Mouse (Mus musculus): ENCODE measurements around the gene Tnfrsf12a. TPM values are rescaled to one million over a fixed set of nuclear protein-coding genes. Genes with fewer than 3 reads are reported as not detected.

Tnfrsf12a gene
- polyA plus RNA-seq (2015; fragmentation: Nextera tagmentation; extraction: Ambion mirVana), result 3.4 and 4.0 TPM in 2 replicates

DNA sequence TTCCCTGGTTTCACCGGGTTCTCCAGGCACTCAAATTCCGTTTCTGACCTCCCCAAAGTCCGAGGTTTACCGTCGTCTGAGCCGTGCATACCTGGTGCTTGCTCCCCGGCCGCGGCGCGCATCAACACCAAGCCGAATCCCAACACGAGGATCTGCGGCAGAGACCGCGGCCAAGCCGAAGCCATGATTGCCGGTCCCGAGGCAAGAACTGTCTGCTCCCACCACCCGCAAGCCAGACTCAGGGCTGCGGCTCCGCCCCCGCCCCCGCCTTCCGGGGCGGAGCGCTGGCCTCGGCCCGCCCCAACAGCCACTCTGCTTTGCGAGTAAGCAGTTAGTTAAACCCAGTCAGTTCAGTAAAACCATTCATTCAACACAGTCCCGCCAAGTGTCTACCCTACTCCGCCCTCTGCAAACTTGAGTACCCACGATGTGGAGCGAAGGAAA lies at the start of gene Tnfrsf12a:
Gene Tnfrsf12a, minus strand, starts transcription at position 233 of the 444 bp plus-strand sequence.

DNA sequence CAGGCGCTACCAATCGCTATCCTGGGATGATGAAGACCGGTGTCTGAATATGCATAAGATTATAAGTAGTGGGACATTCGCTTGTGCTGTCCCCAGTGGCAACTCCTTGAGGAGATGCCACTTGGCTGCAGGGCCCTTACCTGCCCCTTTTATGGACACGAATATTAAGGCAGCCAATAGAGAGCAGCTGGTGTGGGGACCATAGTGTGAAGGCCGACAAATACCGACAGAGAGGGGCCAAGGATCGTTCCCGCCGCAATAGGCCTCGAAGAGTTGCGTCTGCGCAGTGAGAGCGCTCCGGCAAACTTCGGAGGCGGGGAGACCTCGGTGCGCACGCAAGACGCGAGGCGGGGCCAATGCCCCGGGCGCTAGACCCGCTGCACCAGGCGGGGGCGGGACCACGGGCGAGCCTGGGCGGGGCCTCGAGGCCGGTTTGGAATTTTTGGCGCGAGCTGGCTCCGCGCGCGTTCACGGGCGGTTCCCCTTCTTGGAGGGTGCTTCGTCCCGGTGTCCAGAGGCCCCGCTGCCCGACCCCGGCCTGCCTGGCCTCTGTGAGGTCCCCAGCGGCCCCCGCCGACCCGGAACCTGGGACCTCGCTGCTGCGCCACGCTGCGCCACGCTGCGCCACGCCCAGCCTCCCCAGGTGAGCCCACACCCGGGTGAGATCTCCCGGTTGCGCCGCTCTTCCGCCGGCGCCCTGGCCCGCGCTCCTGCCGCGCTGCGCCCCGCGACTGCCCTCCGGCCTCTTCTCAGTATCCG lies 48.9 kb upstream of the Tnfrsf12a start, which contains the start of gene Pkmyt1:
Gene Pkmyt1, plus strand, starts transcription at position 338 of the 759 bp plus-strand sequence.

DNA sequence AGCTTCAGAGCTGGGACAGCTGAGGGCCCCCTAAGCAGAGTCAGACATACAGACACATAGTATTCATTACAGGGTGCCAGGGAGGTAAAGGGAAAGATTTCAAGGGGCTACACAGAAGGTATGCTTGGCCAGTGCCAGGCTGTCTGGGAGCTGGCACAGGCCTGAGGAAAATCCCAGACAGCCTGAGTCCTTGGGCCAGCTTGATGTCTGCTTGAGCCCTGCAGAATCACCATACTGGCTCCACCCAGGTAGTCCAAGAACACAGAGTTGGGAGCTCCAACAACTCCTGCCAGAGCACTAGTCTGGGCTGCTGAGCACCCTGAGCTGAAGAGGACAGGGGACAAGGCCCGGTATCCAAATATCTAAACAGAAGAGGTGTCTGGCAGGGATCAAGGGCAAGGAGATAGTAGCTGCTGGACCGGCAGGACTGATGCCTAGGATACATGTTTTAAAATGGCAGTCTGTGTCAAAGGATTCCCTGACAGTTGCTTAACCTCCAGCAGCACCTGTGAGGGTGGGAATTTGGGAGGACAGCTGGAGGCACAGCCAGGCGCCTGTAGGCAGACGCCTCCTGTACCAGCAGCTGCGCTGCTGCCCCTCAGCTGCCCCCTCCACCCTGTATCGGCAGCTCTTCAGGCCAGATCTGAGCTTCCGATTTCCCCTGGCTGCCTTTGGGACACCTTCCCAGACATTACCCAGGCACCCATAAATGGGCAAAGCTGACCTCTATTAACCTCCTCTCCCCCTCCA lies 45.3 kb upstream of the Tnfrsf12a start, which contains the start of gene 1520401A03Rik:
Gene 1520401A03Rik, minus strand, starts transcription at position 408 of the 750 bp plus-strand sequence.

DNA sequence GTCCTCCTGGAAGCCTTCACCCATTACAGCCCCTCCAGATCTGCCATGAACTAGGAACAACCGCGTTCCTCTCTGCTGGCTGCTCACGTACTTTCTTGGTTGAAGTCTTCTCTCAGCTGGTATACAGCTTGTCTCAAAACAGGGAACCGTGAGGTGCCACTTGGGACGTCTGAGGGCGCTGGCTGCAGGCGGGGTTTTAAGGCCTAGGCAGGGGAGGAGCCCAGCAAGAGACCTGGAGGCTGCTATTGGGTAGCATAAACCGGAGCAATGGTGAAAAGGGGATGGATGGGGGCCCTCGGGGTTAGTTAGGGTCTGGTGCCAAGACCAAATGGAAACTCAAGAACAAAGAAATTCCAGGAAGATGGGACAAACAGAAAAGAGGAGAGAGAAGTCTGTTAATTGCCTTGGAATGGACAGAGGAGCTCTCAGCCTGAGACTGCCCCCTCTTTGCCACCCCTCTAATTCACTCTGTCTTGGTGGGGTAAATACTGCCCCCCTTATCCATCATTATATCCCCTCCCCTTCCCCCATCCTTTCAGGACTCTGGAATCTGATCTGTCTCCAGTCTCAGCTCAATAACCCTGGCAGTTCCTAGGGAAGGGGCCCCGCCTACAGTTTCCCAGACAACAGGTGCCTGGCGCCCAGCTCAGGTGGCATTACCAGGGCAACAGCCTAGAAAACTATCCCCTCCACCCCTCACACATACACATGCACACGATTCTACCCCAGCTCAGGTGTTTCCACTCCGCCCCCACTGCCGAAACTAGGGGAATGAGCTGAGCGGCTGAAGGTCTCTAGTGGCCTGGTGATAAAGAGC lies 6.8 kb upstream of the Tnfrsf12a start, which contains the start of gene Cldn9:
Gene Cldn9, minus strand, starts transcription at position 171 of the 817 bp plus-strand sequence.

DNA sequence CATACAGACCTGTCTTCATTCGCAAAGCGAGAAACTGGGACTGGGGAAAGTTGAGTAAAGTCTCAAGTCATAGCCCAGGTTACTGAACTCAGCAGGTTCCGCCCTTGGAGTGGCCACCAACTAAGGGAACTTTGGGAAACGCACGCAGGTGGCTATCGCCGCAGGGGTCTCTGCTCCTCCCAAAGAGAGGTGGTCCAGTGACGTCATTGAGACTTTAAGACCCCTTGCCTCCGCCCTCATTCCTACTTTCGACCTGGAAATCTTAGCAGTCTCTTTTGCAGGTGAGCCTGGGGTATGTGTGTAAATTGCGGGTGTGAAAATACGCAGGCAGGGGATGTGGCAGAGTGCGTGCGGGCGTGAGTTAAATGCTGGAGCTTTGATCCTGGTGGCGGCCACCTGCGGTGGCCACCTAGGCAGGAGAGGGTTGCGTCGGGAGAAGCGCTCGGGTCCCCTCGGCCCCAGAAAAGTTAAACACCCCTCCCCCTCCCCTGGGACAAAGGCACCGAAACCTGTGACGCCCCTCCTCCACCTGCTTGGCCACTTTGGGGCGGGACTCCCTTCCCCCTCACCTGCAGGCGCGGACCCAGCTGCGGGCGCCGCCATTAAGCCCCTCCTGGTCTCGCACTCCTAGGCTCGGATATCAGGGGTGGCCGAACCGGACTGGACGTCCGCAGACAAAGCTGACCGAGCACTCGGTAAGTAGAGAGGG lies 2.0 kb upstream of the Tnfrsf12a start, which contains the start of gene Cldn6:
Gene Cldn6, plus strand, starts transcription at position 123 of the 709 bp plus-strand sequence.

DNA sequence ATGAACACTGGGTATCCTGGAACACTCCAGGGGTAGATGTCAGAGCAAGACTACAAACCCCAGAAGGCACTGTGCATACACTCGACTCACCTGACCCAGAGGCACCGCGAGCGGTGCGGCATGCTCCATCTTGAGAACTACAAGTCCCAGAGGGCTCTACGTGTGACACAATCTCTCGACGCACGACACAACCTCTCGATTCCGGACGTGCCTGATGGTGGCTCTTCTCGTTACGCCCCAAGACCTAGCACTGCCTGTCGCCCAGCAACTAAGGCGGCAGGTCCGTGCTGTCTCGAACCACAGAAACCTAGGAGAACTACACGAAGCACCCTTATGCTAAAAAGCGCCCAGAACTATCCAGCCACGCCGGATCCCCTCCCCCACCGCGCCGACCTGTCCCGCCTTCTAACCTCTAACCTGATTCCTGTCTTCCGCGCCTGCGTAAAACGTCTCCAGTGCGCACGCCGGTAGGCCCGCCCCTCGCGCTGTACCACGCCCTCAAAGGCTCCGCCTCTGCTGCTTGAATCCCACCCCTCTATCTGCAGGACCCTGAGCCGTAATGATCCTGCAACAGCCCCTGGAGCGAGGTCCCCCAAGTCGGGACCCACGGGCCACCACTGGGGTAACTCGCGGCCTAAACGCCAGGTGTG lies 3.7 kb downstream of the Tnfrsf12a start, which contains the start of the genes Hcfc1r1 and Thoc6:
Gene Hcfc1r1, plus strand, starts transcription at position 173 of the 650 bp plus-strand sequence.
Gene Thoc6, minus strand, starts transcription at position 459 of the 650 bp plus-strand sequence.

DNA sequence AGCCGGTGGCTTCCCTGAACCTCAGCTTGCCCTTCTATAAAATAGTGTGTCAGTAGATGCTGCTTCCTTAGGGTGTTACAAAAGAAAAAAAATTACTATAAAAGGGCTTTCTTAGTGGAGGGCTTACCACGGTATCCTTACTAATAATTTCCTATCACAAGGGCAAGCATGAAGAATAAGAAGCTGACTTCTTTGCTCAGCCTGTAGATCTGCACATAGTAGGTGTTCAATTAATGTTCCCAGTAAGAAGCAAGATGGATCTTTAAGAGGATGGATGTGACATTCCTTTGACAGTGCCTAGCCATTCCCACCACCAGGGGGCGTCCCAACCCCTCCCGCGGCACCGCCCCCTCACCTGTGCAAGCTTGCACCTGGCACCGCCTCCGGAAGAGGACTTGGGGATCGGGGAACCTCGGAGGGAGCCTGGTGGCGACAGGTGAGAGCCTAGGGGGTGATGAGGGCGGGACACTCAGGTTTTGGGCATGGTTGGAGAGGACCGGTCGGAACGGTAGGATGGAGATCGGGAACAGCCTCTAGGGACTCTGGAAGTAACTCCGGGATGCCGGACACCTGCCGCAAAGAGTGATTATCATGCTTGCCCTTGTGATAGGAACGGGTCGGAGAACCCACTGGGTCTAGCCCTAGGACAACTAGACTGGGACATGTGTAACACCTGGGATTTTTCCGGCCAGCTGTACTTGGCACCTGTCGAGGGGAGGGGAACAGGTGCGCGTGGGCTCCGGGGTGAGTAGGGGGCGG lies 17.0 kb downstream of the Tnfrsf12a start, which contains the start of gene Bicdl2:
Gene Bicdl2, plus strand, starts transcription at position 390 of the 759 bp plus-strand sequence.

DNA sequence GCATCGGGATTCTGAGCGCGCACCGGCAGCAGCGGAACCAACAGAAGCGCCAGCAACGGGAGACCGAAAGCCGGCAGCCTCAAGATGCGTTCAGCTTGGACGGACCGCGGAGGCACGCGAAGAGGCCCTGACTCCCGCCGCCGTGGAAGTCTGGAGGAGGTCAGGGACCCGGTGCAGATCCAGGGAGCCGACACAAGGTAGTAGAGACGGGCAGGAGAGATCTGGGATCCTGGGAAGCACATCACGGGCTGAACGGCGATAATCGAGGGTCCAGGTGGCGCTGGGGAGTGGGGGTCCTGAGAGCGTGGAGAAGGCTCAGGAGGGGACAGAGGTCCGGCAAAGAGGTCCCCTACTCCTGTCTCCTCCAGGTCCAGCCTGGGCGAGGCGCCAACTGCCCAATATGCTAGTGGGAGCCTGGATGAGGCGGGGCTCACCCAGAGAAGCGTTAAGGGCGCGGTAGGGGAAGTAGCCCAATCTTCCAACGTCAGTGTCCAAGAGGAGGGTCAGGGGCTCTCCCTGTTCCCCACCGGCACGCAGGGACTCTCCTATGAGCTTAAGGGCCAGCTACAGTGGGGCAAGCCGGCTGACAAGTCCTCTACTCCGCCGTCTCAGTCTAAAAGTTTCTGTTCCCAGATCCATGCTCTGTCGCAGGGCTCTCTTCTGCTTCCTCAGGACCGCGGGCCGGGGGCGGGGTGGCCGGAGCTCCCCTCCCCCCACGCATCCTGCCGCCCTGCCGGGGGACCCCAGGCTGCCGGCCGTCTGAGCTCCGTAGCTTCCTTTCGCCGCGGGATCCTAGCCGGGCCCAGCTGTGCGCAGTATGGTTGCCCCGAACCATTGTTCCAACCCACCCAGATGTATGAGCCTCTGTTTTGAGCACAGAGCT lies 32.4 kb downstream of the Tnfrsf12a start, which contains the start of gene Mmp25:
Gene Mmp25, minus strand, starts transcription at position 665 of the 883 bp plus-strand sequence.

Other genes with a start within 250 kb of the Tnfrsf12a start
- not detected in 2 replicates for gene Vmn2r117, start 197.8 kb downstream of the Tnfrsf12a start, polyA plus RNA-seq (2015; fragmentation: Nextera tagmentation; extraction: Ambion mirVana)
- 6.9 and 8.1 TPM in 2 replicates for gene Zfp213, start 113.2 kb downstream of the Tnfrsf12a start, polyA plus RNA-seq (2015; fragmentation: Nextera tagmentation; extraction: Ambion mirVana)
- 1.9 and 2.2 TPM in 2 replicates for gene Zfp13, start 78.0 kb downstream of the Tnfrsf12a start, polyA plus RNA-seq (2015; fragmentation: Nextera tagmentation; extraction: Ambion mirVana)
- gene Zscan10, start 76.6 kb downstream of the Tnfrsf12a start, polyA plus RNA-seq (2015; fragmentation: Nextera tagmentation; extraction: Ambion mirVana), result not detected in 2 replicates
- 3.0 and 4.4 TPM in 2 replicates for gene Mmp25, start 32.2 kb downstream of the Tnfrsf12a start, polyA plus RNA-seq (2015; fragmentation: Nextera tagmentation; extraction: Ambion mirVana)
- 0.11 and 0.35 TPM in 2 replicates for gene Bicdl2, start 17.0 kb downstream of the Tnfrsf12a start, polyA plus RNA-seq (2015; fragmentation: Nextera tagmentation; extraction: Ambion mirVana)
- 43.1 and 43.5 TPM in 2 replicates for gene Hcfc1r1, start 3.9 kb downstream of the Tnfrsf12a start, polyA plus RNA-seq (2015; fragmentation: Nextera tagmentation; extraction: Ambion mirVana)
- 21.1 and 22.3 TPM in 2 replicates for gene Thoc6, start 3.6 kb downstream of the Tnfrsf12a start, polyA plus RNA-seq (2015; fragmentation: Nextera tagmentation; extraction: Ambion mirVana)
- 0.11 TPM in 1 of 2 replicates, not detected in the other for gene Cldn6, start 1.8 kb upstream of the Tnfrsf12a start, polyA plus RNA-seq (2015; fragmentation: Nextera tagmentation; extraction: Ambion mirVana)
- 0.08 TPM in 2 replicates for gene Cldn9, start 6.6 kb upstream of the Tnfrsf12a start, polyA plus RNA-seq (2015; fragmentation: Nextera tagmentation; extraction: Ambion mirVana)
- 0.11 TPM in 1 of 2 replicates, not detected in the other for gene 1520401A03Rik, start 45.3 kb upstream of the Tnfrsf12a start, polyA plus RNA-seq (2015; fragmentation: Nextera tagmentation; extraction: Ambion mirVana)
- 37.2 and 39.2 TPM in 2 replicates for gene Pkmyt1, start 48.9 kb upstream of the Tnfrsf12a start, polyA plus RNA-seq (2015; fragmentation: Nextera tagmentation; extraction: Ambion mirVana)
- 10.5 and 12.2 TPM in 2 replicates for gene Paqr4, start 63.4 kb upstream of the Tnfrsf12a start, polyA plus RNA-seq (2015; fragmentation: Nextera tagmentation; extraction: Ambion mirVana)
- gene Kremen2, start 68.4 kb upstream of the Tnfrsf12a start, polyA plus RNA-seq (2015; fragmentation: Nextera tagmentation; extraction: Ambion mirVana), result not detected in 2 replicates
- 19.2 and 22.6 TPM in 2 replicates for gene Flywch1, start 94.1 kb upstream of the Tnfrsf12a start, polyA plus RNA-seq (2015; fragmentation: Nextera tagmentation; extraction: Ambion mirVana)
- 3.5 and 6.6 TPM in 2 replicates for gene Flywch2, start 108.6 kb upstream of the Tnfrsf12a start, polyA plus RNA-seq (2015; fragmentation: Nextera tagmentation; extraction: Ambion mirVana)
- 290 and 303 TPM in 2 replicates for gene Srrm2, start 113.1 kb upstream of the Tnfrsf12a start, polyA plus RNA-seq (2015; fragmentation: Nextera tagmentation; extraction: Ambion mirVana)
- gene Elob, start 151.7 kb upstream of the Tnfrsf12a start, polyA plus RNA-seq (2015; fragmentation: Nextera tagmentation; extraction: Ambion mirVana), result 632 and 659 TPM in 2 replicates
- gene Prss33, start 158.6 kb upstream of the Tnfrsf12a start, polyA plus RNA-seq (2015; fragmentation: Nextera tagmentation; extraction: Ambion mirVana), result not detected in 2 replicates
- gene Prss32, start 166.4 kb upstream of the Tnfrsf12a start, polyA plus RNA-seq (2015; fragmentation: Nextera tagmentation; extraction: Ambion mirVana), result not detected in 2 replicates
- not detected in 2 replicates for gene Prss41, start 166.7 kb upstream of the Tnfrsf12a start, polyA plus RNA-seq (2015; fragmentation: Nextera tagmentation; extraction: Ambion mirVana)
- gene Prss21, start 190.6 kb upstream of the Tnfrsf12a start, polyA plus RNA-seq (2015; fragmentation: Nextera tagmentation; extraction: Ambion mirVana), result not detected in 2 replicates
- not detected in 2 replicates for gene Dcpp1, start 203.4 kb upstream of the Tnfrsf12a start, polyA plus RNA-seq (2015; fragmentation: Nextera tagmentation; extraction: Ambion mirVana)
- not detected in 2 replicates for gene Dcpp2, start 203.4 kb upstream of the Tnfrsf12a start, polyA plus RNA-seq (2015; fragmentation: Nextera tagmentation; extraction: Ambion mirVana)
- gene Dcpp3, start 240.0 kb upstream of the Tnfrsf12a start, polyA plus RNA-seq (2015; fragmentation: Nextera tagmentation; extraction: Ambion mirVana), result not detected in 2 replicates